Mouse (Mus musculus) embryonic fibroblast, embryonic 13.5 days (primary cell): Measurements from ENCODE around the gene Slc16a11. TPM values are rescaled to one million over a fixed set of nuclear protein-coding genes. Genes with fewer than 3 reads are reported as not detected.

Experiments used
- H3K27ac ChIP-seq: 2 replicates; pipeline ENCODE4 v1.5.1; 2012; ENCODE audit warnings: low read length, control low read depth, inconsistent platforms; ENCODE audit not compliant: insufficient read depth
- H3K4me1 ChIP-seq: 2 replicates; pipeline ENCODE4 v1.6.1; 2011; ENCODE audit warnings: low read length; ENCODE audit not compliant: control insufficient read depth, insufficient read depth
- H3K4me3 ChIP-seq: 2 replicates; pipeline ENCODE4 v1.5.1; 2011; ENCODE audit warnings: mild to moderate bottlenecking, control low read depth, low read length; ENCODE audit not compliant: insufficient read depth
- CTCF ChIP-seq: IDR thresholded peaks from 2 replicates; pipeline ENCODE4 v1.5.1; 2011; ENCODE audit warnings: mild to moderate bottlenecking, control low read depth, low read length, moderate library complexity, borderline replicate concordance; ENCODE audit not compliant: insufficient read depth
- POLR2A ChIP-seq: IDR thresholded peaks from 2 replicates; pipeline ENCODE4 v1.6.1; 2011; ENCODE audit warnings: low read depth, mild to moderate bottlenecking, control low read depth, low read length, moderate library complexity
- polyA plus RNA-seq: library from polyadenylated mRNA; stranded (reverse); fragments of >200 nt; gene quantifications from 2 replicates; pipeline ENCODE4 v1.2.4, GENCODE M21; 2011; ENCODE audit warnings: low read depth; ENCODE audit not compliant: missing spikeins, insufficient read length

Gene Slc16a11
- polyA plus RNA-seq, 1 experiment, result 2.2 TPM

- TF ChIP-seq POLR2A, result no peak
- no peak for TF ChIP-seq CTCF
These were observed 12.4 kb upstream of the Slc16a11 start for GRCm38 (mm10) chr11:70200036-70200608.

GRCm38 (mm10) chr11:70201691-70202090 is 10.9 kb upstream of the Slc16a11 start:
- no peak overlapping the region for H3K27ac ChIP-seq
- TF ChIP-seq CTCF (peak; percentile 94), POLR2A (no peak)
- H3K4me3 ChIP-seq, result no peak overlapping the region
- peaks cover 8% of the 10 kb centered on the region for H3K4me1 ChIP-seq

More at GRCm38 (mm10) chr11:70200036-70200608, 12.4 kb upstream of the Slc16a11 start:
- no peak overlapping the region for H3K27ac ChIP-seq
- peaks cover 8% of the 10 kb centered on the region for H3K4me1 ChIP-seq
- no peak overlapping the region for H3K4me3 ChIP-seq

DNA sequence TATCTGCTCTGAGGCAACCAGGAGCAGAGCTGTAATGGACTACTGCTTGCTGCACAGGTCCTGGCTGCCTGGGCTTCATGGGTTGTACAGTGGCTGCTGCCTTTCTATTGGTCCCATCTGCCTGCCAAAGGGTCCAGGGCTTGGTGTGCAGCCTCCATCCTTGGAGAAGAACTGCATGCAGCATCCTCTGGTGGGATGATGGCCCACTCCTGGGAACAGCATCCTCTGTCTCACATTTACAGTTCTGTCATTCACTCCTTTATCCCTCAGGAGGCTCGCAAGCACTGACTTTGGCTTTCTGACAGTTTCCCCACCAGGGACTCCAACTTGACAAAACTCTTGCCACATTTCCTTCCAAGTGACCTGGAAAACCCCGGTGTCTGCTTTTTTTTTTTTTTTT is 5.8 kb upstream of the Slc16a11 start:
- no peak for TF ChIP-seq POLR2A
- no peak for TF ChIP-seq CTCF
- Histone ChIP-seq H3K27ac (no peak overlapping the region), H3K4me1 (0 out of 2 replicates have a peak, but pooled peaks cover 5% of the 10 kb centered on the region), H3K4me3 (no peak overlapping the region)

DNA sequence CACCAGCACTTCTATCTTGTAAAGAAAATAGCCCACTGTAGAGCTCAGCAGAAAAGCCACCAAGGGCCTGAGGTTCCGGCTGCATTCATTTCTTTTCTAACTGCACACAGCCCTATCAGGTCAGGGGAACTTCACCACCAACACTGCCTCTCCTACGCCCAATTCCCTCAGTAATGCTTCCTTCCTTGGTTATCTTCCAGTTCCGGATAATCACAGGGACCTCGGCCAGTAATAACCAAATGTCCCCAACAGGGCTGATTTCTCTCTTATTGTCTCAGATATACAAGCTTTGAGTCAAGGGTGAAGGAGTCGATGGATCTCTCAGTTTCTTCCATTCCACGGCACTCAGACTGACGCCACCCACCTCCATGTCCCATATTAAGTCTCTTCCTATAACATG is 5.3 kb upstream of the Slc16a11 start:
- no peak overlapping the region for H3K27ac ChIP-seq
- 0 out of 2 replicates have a peak, but pooled peaks cover 5% of the 10 kb centered on the region for H3K4me1 ChIP-seq
- no peak overlapping the region for H3K4me3 ChIP-seq
- TF ChIP-seq POLR2A (no peak), CTCF (no peak)

- Histone ChIP-seq H3K4me3 (no peak overlapping the region), H3K27ac (no peak overlapping the region), H3K4me1 (0 out of 2 replicates have a peak, but pooled peaks cover 5% of the 10 kb centered on the region)
- TF ChIP-seq POLR2A, result no peak
- no peak for TF ChIP-seq CTCF
These were observed 3.7 kb upstream of the Slc16a11 start for GRCm38 (mm10) chr11:70208778-70209388.

DNA sequence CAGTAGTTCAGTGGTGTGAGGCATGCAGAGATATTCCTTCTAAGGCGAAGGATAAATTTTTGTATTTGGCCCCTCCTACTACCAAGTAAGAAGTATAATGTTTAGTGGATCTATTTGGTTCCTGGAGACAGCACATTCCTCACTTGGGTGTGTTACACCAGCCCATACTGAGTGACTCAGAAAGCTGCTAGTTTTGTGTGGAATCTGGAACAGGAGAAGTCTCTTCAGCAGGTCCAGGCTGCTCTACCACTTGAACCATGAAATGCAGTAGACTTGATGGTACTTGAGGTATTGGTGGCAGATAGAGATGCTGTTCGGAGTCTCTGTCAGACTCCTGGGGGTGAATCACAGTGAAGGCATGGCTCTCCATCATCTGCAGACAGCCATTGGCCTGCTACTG is 1.9 kb upstream of the Slc16a11 start:
- H3K4me3 ChIP-seq, result no peak overlapping the region
- H3K4me1 ChIP-seq, result 0 out of 2 replicates have a peak, but pooled peaks cover 5% of the 10 kb centered on the region
- TF ChIP-seq POLR2A, result no peak
- no peak for TF ChIP-seq CTCF
- H3K27ac ChIP-seq, result no peak overlapping the region

- TF ChIP-seq POLR2A, result no peak
- TF ChIP-seq CTCF, result no peak
- Histone ChIP-seq H3K27ac (no peak overlapping the region), H3K4me1 (0 out of 2 replicates have a peak, but pooled peaks cover 5% of the 10 kb centered on the region), H3K4me3 (no peak overlapping the region)
These were observed 580 bp upstream of the Slc16a11 start for GRCm38 (mm10) chr11:70211972-70212371.

DNA sequence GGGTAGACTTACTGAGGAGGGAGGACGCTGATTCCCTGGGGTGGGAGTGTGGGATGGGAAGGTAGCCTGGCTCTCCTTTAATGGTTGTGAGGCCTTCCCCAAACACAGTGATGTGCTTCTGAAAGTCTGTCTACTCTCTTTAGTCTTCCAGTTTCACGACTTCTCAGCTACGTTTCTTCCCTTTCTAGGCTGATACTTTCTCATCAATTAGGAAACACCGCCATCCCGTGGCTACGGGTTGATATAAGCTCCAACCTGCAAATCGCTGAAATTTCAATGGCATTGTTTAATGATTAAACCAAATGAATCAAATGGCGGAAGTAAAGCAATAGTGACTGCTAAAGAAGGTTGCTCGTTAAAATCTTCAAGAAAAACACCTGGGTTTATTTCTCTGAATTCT is 344 bp downstream of the Slc16a11 start:
- TF ChIP-seq CTCF, result no peak
- TF ChIP-seq POLR2A, result 0 out of 2 replicates have a peak, but pooled peaks have one; percentile 17
- Histone ChIP-seq H3K4me1 (0 out of 2 replicates have a peak, but pooled peaks cover 5% of the 10 kb centered on the region), H3K4me3 (no peak overlapping the region), H3K27ac (no peak overlapping the region)

GRCm38 (mm10) chr11:70213736-70214135 is 1.2 kb downstream of the Slc16a11 start:
- TF ChIP-seq CTCF (no peak), POLR2A (no peak)
- H3K4me3 ChIP-seq, result no peak overlapping the region
- H3K4me1 ChIP-seq, result 0 out of 2 replicates have a peak, but pooled peaks cover 5% of the 10 kb centered on the region
- H3K27ac ChIP-seq, result no peak overlapping the region

DNA sequence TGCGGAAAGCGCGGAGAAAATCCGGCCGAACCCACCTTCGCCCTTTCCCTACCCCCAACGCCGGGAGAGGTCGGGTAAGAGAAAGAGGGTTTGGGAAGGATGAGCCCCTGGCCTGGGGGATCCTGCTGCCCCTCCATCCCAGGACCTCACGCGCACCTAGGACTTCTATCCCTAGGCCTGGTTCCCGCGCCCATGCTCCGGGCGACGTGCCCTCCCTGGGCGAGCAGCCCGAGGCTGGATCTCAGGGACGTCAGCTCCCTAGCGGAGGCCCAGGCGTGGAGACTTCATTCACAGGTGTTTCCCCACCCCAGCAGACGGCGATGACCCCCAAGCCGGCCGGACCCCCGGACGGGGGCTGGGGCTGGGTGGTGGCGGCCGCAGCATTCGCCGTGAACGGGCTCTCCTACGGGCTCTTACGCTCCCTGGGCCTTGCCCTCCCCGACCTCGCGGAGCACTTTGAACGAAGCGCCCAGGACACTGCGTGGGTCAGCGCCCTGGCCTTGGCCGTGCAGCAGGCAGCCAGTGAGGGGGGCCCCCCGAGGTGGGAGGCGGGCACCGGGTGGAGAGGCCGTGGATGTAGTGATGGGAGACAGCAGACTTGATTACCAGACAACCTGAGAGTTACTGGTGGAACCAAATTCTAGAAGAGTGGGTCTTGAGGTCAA is 1.8 kb downstream of the Slc16a11 start:
- TF ChIP-seq POLR2A, result 0 out of 2 replicates have a peak, but pooled peaks have one; percentile 11
- no peak for TF ChIP-seq CTCF
- Histone ChIP-seq H3K4me3 (no peak overlapping the region), H3K27ac (no peak overlapping the region), H3K4me1 (0 out of 2 replicates have a peak, but pooled peaks cover 5% of the 10 kb centered on the region)
